Mouse (Mus musculus) adrenal gland, postnatal 25 days (tissue): ENCODE data around the gene Lrrc1. TPM values are rescaled to one million over a fixed set of nuclear protein-coding genes. Genes with fewer than 3 reads are reported as not detected.
A peak's percentile ranks its signal among the peaks of the same experiment; 100 is the strongest.

Source experiments
- DNase-seq: peaks from one replicate; pipeline ENCODE4 v3.0.0; 2021; ENCODE audit warnings: mixed read lengths
- total RNA-seq: library from RNA; stranded (reverse); gene quantifications from 2 replicates; pipeline ENCODE4 v1.2.3, GENCODE M21; 2021

Lrrc1 gene
- total RNA-seq, 1 experiment from 2014 or later, result 15.4 TPM

- no peak for DNase-seq
Observed at GRCm38 (mm10) chr9:77502171-77502547, 42.5 kb downstream of the Lrrc1 start.

GRCm38 (mm10) chr9:77499084-77499483 is 45.6 kb downstream of the Lrrc1 start:
- no peak for DNase-seq

DNA sequence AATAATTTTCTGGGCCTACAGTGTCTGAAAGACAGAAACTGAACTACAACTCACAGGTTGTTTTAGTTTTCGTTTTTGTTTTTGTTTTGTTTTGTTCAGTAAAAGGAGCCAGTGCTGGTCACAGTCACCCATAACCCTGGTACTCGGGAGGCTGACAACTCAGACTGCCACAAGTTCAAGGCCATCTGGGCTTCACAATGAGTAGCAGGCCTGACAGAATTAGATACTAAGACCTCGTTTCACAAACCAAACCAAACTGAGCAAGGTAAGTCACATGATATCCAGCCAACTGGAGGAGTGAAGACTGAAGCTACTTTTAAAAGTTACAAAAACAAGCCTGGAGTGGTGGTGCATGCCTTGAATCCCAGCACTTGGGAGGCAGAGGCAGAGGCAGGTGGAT is 46.3 kb downstream of the Lrrc1 start:
- DNase-seq, result no peak

GRCm38 (mm10) chr9:77497173-77497572 is 47.5 kb downstream of the Lrrc1 start:
- DNase-seq, result no peak

- no peak for DNase-seq
Observed at GRCm38 (mm10) chr9:77496540-77497062, 48.1 kb downstream of the Lrrc1 start.

- no peak for DNase-seq
Observed at GRCm38 (mm10) chr9:77494307-77494706, 50.4 kb downstream of the Lrrc1 start.

GRCm38 (mm10) chr9:77488611-77489010 is 56.1 kb downstream of the Lrrc1 start:
- DNase-seq, result no peak

GRCm38 (mm10) chr9:77487427-77487826 is 57.2 kb downstream of the Lrrc1 start:
- DNase-seq, result no peak

GRCm38 (mm10) chr9:77485915-77486314 is 58.8 kb downstream of the Lrrc1 start:
- no peak for DNase-seq

DNA sequence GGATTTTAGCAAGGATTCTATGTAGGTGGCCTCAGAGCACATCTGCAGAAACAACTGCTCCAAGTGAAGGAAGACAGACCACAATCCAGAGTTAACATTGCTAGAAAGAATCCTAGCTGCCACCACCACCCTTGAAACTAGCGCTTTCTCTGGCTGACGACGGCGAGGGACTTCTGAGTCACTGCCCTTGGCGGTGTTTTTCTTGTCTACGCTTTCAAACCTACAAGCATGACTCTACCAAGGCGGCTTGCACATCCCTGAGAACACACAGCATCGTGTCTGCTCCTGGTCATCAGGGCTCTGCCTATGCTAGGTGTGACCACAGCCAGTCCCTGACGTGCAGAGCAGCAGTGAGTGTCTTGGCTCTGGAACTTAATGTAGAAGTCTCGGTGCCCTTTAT is 59.9 kb downstream of the Lrrc1 start:
- DNase-seq, result peak; percentile 47

- DNase-seq, result no peak
Observed at GRCm38 (mm10) chr9:77483559-77483958, 61.1 kb downstream of the Lrrc1 start.

GRCm38 (mm10) chr9:77482281-77482680 is 62.4 kb downstream of the Lrrc1 start:
- DNase-seq, result no peak

GRCm38 (mm10) chr9:77481380-77481779 is 63.3 kb downstream of the Lrrc1 start:
- DNase-seq, result peak; percentile 48

- no peak for DNase-seq
Observed at GRCm38 (mm10) chr9:77480574-77481319, 63.9 kb downstream of the Lrrc1 start.

DNA sequence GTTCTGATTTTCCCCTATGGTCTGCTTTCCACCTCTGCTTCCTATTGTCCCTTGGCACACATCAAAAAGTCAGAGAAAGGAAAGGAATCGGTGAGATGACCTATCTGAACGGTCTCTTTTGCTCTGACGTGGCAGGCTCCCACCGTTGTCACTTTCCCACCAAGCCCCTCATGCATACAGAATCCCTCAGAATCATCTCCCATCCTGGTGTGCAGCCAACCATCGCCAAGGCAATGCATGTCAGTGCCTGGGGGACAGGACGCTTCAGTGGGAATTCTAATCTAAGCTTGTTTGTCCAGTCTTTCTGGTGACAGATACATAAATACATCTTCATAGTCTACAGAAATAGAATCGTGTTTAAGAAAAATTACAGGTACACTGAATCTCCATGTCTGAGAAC is 64.7 kb downstream of the Lrrc1 start:
- no peak for DNase-seq

GRCm38 (mm10) chr9:77478166-77478920 is 66.3 kb downstream of the Lrrc1 start:
- DNase-seq, result no peak

GRCm38 (mm10) chr9:77474535-77474934 is 70.1 kb downstream of the Lrrc1 start:
- no peak for DNase-seq

- no peak for DNase-seq
Observed at GRCm38 (mm10) chr9:77472557-77472956, 72.1 kb downstream of the Lrrc1 start.

DNA sequence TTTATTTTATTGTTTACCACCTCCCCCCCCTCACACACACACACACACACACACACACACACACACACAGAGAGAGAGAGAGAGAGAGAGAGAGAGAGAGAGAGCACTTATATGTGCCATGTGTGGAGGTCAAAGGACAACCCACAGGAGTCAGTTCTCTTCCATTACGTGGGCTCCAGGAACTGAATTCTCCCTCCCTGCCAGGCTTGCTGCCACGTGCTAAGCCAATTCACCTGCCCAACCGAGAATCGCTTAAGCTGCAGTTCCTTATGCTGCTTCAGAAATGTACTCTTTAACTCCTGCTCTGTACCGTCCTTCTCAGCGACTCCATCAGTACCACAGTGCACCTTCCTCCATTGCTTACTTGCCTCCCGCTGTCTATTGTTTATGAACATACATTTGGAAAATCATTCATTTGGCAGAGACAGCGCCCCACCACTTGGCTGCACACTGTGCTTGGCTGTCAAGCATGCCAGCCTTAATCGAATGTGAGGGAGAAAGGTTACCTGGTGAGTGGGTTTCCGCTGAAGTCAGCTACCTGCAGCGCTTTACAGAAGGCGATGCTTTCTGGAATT is 72.9 kb downstream of the Lrrc1 start:
- DNase-seq, result no peak

- DNase-seq, result no peak
Observed at GRCm38 (mm10) chr9:77469791-77470607, 74.7 kb downstream of the Lrrc1 start.

- DNase-seq, result no peak
Observed at GRCm38 (mm10) chr9:77466926-77467325, 77.7 kb downstream of the Lrrc1 start.

DNA sequence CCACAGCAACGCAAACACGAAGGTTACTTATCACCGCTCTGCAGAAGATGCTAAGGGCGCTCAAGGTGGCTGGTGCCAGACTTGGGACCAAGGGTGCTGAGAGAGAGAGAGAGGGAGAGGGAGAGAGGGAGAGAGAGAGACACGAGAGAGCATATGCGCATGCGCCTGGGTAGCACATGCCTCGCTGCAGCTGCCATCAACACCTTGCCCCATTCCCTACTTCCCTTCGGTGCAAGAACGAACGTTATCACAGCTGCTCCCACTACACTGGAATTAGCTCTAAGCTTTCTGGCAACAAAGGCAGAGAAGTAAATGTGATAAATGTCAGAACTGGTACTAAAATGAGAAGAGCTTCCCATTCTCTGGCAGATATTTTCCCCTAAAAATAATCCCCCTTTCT is 79.3 kb downstream of the Lrrc1 start:
- DNase-seq, result no peak
